Mouse (Mus musculus) testis, adult 2 months (tissue): ENCODE measurements around the gene Stab1. TPM values are rescaled to one million over a fixed set of nuclear protein-coding genes. Genes with fewer than 3 reads are reported as not detected.

Experiments used
- H3K27ac ChIP-seq: fragments of 200-500 bp; 2 replicates; pipeline ENCODE4 v1.5.1; 2012; ENCODE audit warnings: low read depth, low read length; ENCODE audit not compliant: control insufficient read depth, insufficient read depth
- H3K27me3 ChIP-seq: fragments of 200-500 bp; 2 replicates; pipeline ENCODE4 v1.6.1; 2012; ENCODE audit warnings: mild to moderate bottlenecking, low read length, moderate library complexity; ENCODE audit not compliant: control insufficient read depth, insufficient read depth
- H3K36me3 ChIP-seq: fragments of 200-500 bp; 2 replicates; pipeline ENCODE4 v1.6.1; 2012; ENCODE audit warnings: mild to moderate bottlenecking, low read length; ENCODE audit not compliant: control insufficient read depth, insufficient read depth
- H3K4me1 ChIP-seq: fragments of 200-500 bp; 2 replicates; pipeline ENCODE4 v1.6.1; 2012; ENCODE audit warnings: low read length; ENCODE audit not compliant: control insufficient read depth, insufficient read depth
- H3K4me3 ChIP-seq: fragments of 200-500 bp; 2 replicates; pipeline ENCODE4 v1.5.1; 2012; ENCODE audit warnings: low read depth, mild to moderate bottlenecking, low read length, moderate library complexity, mixed read lengths; ENCODE audit not compliant: control insufficient read depth
- CTCF ChIP-seq: fragments of 200-500 bp; IDR thresholded peaks from 2 replicates; pipeline ENCODE4 v1.5.1; 2012; ENCODE audit warnings: low read depth, mild to moderate bottlenecking, inconsistent platforms, low read length, moderate library complexity; ENCODE audit not compliant: control insufficient read depth, insufficient read depth, insufficient replicate concordance
- POLR2A ChIP-seq: fragments of 200-500 bp; IDR thresholded peaks from 2 replicates; pipeline ENCODE4 v1.6.1; 2012; ENCODE audit warnings: low read depth, mild to moderate bottlenecking, inconsistent platforms, low read length, moderate library complexity; ENCODE audit not compliant: control insufficient read depth
- polyA plus RNA-seq: library from polyadenylated mRNA; depleted of rRNA; stranded (reverse); fragments of >200 nt; gene quantifications from 2 replicates; pipeline ENCODE4 v1.2.3, GENCODE M21; 2012

Stab1 gene
- polyA plus RNA-seq, 1 experiment: 8.0 TPM

GRCm38 (mm10) chr14:31130236-31131220 lies 37.9 kb downstream of the Stab1 start, which contains the start of gene Nt5dc2:
Gene Nt5dc2 (plus strand): TSS chr14:31131053.
- TF ChIP-seq POLR2A (no peak), CTCF (no peak)
- peaks cover 32% of the 10 kb centered on the region for H3K4me1 ChIP-seq
- H3K27ac ChIP-seq: no peak within 1 kb of the TSS
- peak within 1 kb of the TSS; percentile 86 for H3K4me3 ChIP-seq
- no peaks in the 10 kb centered on the region for H3K27me3 ChIP-seq
- H3K36me3 ChIP-seq: no peaks in the 10 kb centered on the region

- Histone ChIP-seq H3K36me3 (no peaks in the 10 kb centered on the region), H3K4me1 (peaks cover 35% of the 10 kb centered on the region), H3K27ac (no peak overlapping the region), H3K4me3 (peak overlapping the region; percentile 93; the same call in 1 of the 2 replicates), H3K27me3 (no peaks in the 10 kb centered on the region)
- TF ChIP-seq POLR2A: no peak
- TF ChIP-seq CTCF: no peak
Measured at GRCm38 (mm10) chr14:31129326-31130235, 38.9 kb downstream of the Stab1 start.

GRCm38 (mm10) chr14:31128826-31129219 lies 39.6 kb downstream of the Stab1 start, which contains the start of gene Smim4:
Gene Smim4 (minus strand): TSS chr14:31128956.
- Histone ChIP-seq H3K4me1 (peaks cover 35% of the 10 kb centered on the region), H3K27me3 (no peaks in the 10 kb centered on the region)

GRCm38 (mm10) chr14:31128101-31128825 lies 40.2 kb downstream of the Stab1 start:
- Histone ChIP-seq H3K27ac (peak overlapping the region; percentile 80), H3K27me3 (no peaks in the 10 kb centered on the region), H3K4me1 (peaks cover 35% of the 10 kb centered on the region), H3K36me3 (no peaks in the 10 kb centered on the region), H3K4me3 (peak overlapping the region; percentile 93)
- no peak for TF ChIP-seq POLR2A
- no peak for TF ChIP-seq CTCF

More at GRCm38 (mm10) chr14:31128826-31129219, 39.6 kb downstream of the Stab1 start, which contains the start of gene Smim4:
- Histone ChIP-seq H3K4me3 (peak within 1 kb of the TSS; percentile 93), H3K27ac (peak within 1 kb of the TSS; percentile 80), H3K36me3 (no peaks in the 10 kb centered on the region)
- TF ChIP-seq CTCF: peak; percentile 26; the same call in 1 of the 2 replicates
- TF ChIP-seq POLR2A: peak; percentile 85

GRCm38 (mm10) chr14:31126826-31127225 lies 41.6 kb downstream of the Stab1 start:
- H3K27ac ChIP-seq: no peak overlapping the region
- peaks cover 31% of the 10 kb centered on the region for H3K4me1 ChIP-seq
- no peak overlapping the region for H3K4me3 ChIP-seq
- H3K36me3 ChIP-seq: no peaks in the 10 kb centered on the region; the same call in 1 of the 2 replicates
- no peaks in the 10 kb centered on the region for H3K27me3 ChIP-seq
- TF ChIP-seq CTCF: no peak
- TF ChIP-seq POLR2A: no peak
